Mouse (Mus musculus) left cerebral cortex, postnatal 4 days (tissue): ENCODE data around the gene Actc1. TPM values are rescaled to one million over a fixed set of nuclear protein-coding genes. Genes with fewer than 3 reads are reported as not detected.

Experiments
- total RNA-seq, 2 experiments: library from RNA; stranded (reverse); gene quantifications; 2 replicates each; pipeline ENCODE4 v1.2.3; 2021

The Actc1 gene
- total RNA-seq, 2 experiments from 2014 or later, result not detected

Other genes starting within 250 kb of the Actc1 start
- gene Scg5, start 224.4 kb downstream of the Actc1 start, total RNA-seq, result 100 to 1,000 TPM; 205 to 208 TPM
- gene Arhgap11a, start 204.9 kb downstream of the Actc1 start, total RNA-seq, result 1 to 10 TPM; 6.9 to 7.8 TPM
- 10 to 100 TPM; 19.4 to 23.5 TPM for gene Gjd2, start 39.9 kb downstream of the Actc1 start, total RNA-seq
- 10 to 100 TPM; 35.8 to 36.9 TPM for gene Aqr, start 133.5 kb upstream of the Actc1 start, total RNA-seq
- 10 to 100 TPM; 29.4 to 30.2 TPM for gene Zfp770, start 147.9 kb upstream of the Actc1 start, total RNA-seq